Mouse (Mus musculus) heart, adult 2 months (tissue): ENCODE measurements around the gene Qprt. TPM values are rescaled to one million over a fixed set of nuclear protein-coding genes. Genes with fewer than 3 reads are reported as not detected.

Experiments used
- DNase-seq, 2 experiments: peaks; one replicate each; pipeline ENCODE4 v3.0.0; 2021
- H3K27ac ChIP-seq: fragments of 200-600 bp; 2 replicates; pipeline ENCODE4 v1.8.1; 2022
- H3K27me3 ChIP-seq: fragments of 200-500 bp; 2 replicates; pipeline ENCODE4 v1.6.1; 2012; ENCODE audit warnings: mild to moderate bottlenecking, low read length, inconsistent platforms, mixed read lengths; ENCODE audit not compliant: control insufficient read depth, insufficient read depth
- H3K36me3 ChIP-seq: fragments of 200-500 bp; 2 replicates; pipeline ENCODE4 v1.6.1; 2012; ENCODE audit warnings: low read length, inconsistent platforms; ENCODE audit not compliant: control insufficient read depth, insufficient read depth
- H3K4me1 ChIP-seq: fragments of 200-500 bp; 2 replicates; pipeline ENCODE4 v1.6.1; 2011; ENCODE audit warnings: low read length; ENCODE audit not compliant: control insufficient read depth, insufficient read depth
- H3K4me3 ChIP-seq: fragments of 200-600 bp; 2 replicates; pipeline ENCODE4 v1.8.1; 2022
- H3K79me2 ChIP-seq: fragments of 200-500 bp; replicated peaks from 2 replicates; pipeline ENCODE4 v1.6.1; 2012; ENCODE audit warnings: mild to moderate bottlenecking, inconsistent platforms, low read length, moderate library complexity, mixed read lengths; ENCODE audit not compliant: control insufficient read depth, insufficient read depth
- H3K9ac ChIP-seq: fragments of 200-500 bp; 2 replicates; pipeline ENCODE4 v1.6.1; 2012; ENCODE audit warnings: low read depth, mild to moderate bottlenecking, control low read depth, inconsistent platforms, low read length, mixed read lengths
- CTCF ChIP-seq: fragments of 200-600 bp; IDR thresholded peaks from 2 replicates; pipeline ENCODE4 v1.8.1; 2022; ENCODE audit warnings: antibody characterized with exemption, mild to moderate bottlenecking, moderate library complexity
- EP300 ChIP-seq: fragments of 200-500 bp; IDR thresholded peaks from 2 replicates; pipeline ENCODE4 v1.6.1; 2011; ENCODE audit warnings: low read depth, low read length, control low read depth; ENCODE audit not compliant: insufficient read depth
- POLR2A ChIP-seq: fragments of 200-500 bp; IDR thresholded peaks from 2 replicates; pipeline ENCODE4 v1.6.1; 2011; ENCODE audit warnings: mild to moderate bottlenecking, low read depth, low read length, control low read depth; ENCODE audit not compliant: insufficient read depth
- WGBS: fragments of 180-500 bp; shearing (Covaris S2); methylation state at CpG from one replicate; pipeline ENCODE4 v1.1.7; 2018; 5-methylcytosine and 5-hydroxymethylcytosine counted together
- intact Hi-C: fragments of 180-260 bp; cut with DNase I; formaldehyde crosslinking; loops from one replicate; pipeline ENCODE4 v1.15.1; 2025
- polyA plus RNA-seq: library from polyadenylated mRNA; depleted of rRNA; stranded (reverse); fragments of >200 nt; gene quantifications from 2 replicates; pipeline ENCODE4 v1.2.3, GENCODE M21; 2012; rRNA removed
- total RNA-seq, 2 experiments: library from RNA; stranded (reverse); gene quantifications; 2 replicates each; pipeline ENCODE4 v1.2.3; 2021

Qprt gene
- total and polyA plus RNA-seq, 3 experiments, result 0.25 TPM; not detected in 2

GRCm38 (mm10) chr7:127066317-127066716, 55.7 kb downstream of the Qprt start:
- H3K79me2 ChIP-seq, result no peaks in the 10 kb centered on the region
- TF ChIP-seq POLR2A (no peak), CTCF (no peak), EP300 (no peak)
- intact Hi-C loops, result no loop called here
- H3K9ac ChIP-seq, result no peak overlapping the region
- WGBS, result 49% methylated on average over 4 of the region's 4 CpGs
- H3K4me1 ChIP-seq, result no peaks in the 10 kb centered on the region
- H3K4me3 ChIP-seq, result no peak overlapping the region
- H3K27me3 ChIP-seq, result no peaks in the 10 kb centered on the region
- no peak for DNase-seq
- no peaks in the 10 kb centered on the region for H3K36me3 ChIP-seq
- H3K27ac ChIP-seq, result no peak overlapping the region

- H3K79me2 ChIP-seq, result no peaks in the 10 kb centered on the region
- no peaks in the 10 kb centered on the region for H3K36me3 ChIP-seq
- H3K4me3 ChIP-seq, result no peak overlapping the region
- no peaks in the 10 kb centered on the region for H3K27me3 ChIP-seq
- WGBS, result 84% methylated on average over 6 of the region's 6 CpGs
- intact Hi-C loops, result no loop called here
- H3K27ac ChIP-seq, result no peak overlapping the region
- no peak for TF ChIP-seq EP300
- no peak for TF ChIP-seq CTCF
- TF ChIP-seq POLR2A, result no peak
- no peaks in the 10 kb centered on the region for H3K4me1 ChIP-seq
- no peak for DNase-seq
- no peak overlapping the region for H3K9ac ChIP-seq
Observed at GRCm38 (mm10) chr7:127065538-127065937, 56.5 kb downstream of the Qprt start.

Other genes starting within 250 kb of the Qprt start
- gene Taok2, start 237.5 kb downstream of the Qprt start, total RNA-seq, result 10 to 100 TPM; 37.4 to 39.8 TPM
- 43.1 and 44.7 TPM in 2 replicates for gene Taok2, start 237.5 kb downstream of the Qprt start, polyA plus RNA-seq
- gene Tmem219, start 199.3 kb downstream of the Qprt start, total RNA-seq, result 10 to 100 TPM in 1 of 2 experiments, 1 to 10 TPM in 1; 8.6 to 12.0 TPM
- 27.1 and 33.6 TPM in 2 replicates for gene Tmem219, start 199.3 kb downstream of the Qprt start, polyA plus RNA-seq
- gene Kctd13, start 193.3 kb downstream of the Qprt start, total RNA-seq, result 1 to 10 TPM; 6.7 TPM
- gene Kctd13, start 193.3 kb downstream of the Qprt start, polyA plus RNA-seq, result 12.7 and 13.7 TPM in 2 replicates
- not detected for gene Asphd1, start 172.6 kb downstream of the Qprt start, total RNA-seq
- gene Asphd1, start 172.6 kb downstream of the Qprt start, polyA plus RNA-seq, result 0.08 and 0.29 TPM in 2 replicates
- 1 to 10 TPM; 5.6 to 6.1 TPM for gene Sez6l2, start 171.7 kb downstream of the Qprt start, total RNA-seq
- gene Sez6l2, start 171.7 kb downstream of the Qprt start, polyA plus RNA-seq, result 5.0 and 5.4 TPM in 2 replicates
- gene Cdipt, start 146.3 kb downstream of the Qprt start, total RNA-seq, result 10 to 100 TPM; 44.4 to 45.9 TPM
- 133 and 170 TPM in 2 replicates for gene Cdipt, start 146.3 kb downstream of the Qprt start, polyA plus RNA-seq
- gene Cdiptos, start 146.1 kb downstream of the Qprt start, total RNA-seq, result under 1 TPM in 1 of 2 experiments, not detected in 1; 0.39 TPM
- gene Cdiptos, start 146.1 kb downstream of the Qprt start, polyA plus RNA-seq, result 2.0 and 2.5 TPM in 2 replicates
- gene Mvp, start 107.6 kb downstream of the Qprt start, total RNA-seq, result 10 to 100 TPM; 50.4 to 59.1 TPM
- gene Mvp, start 107.6 kb downstream of the Qprt start, polyA plus RNA-seq, result 48.8 and 50.7 TPM in 2 replicates
- not detected for gene Pagr1b, start 105.7 kb downstream of the Qprt start, total RNA-seq
- not detected in 2 replicates for gene Pagr1b, start 105.7 kb downstream of the Qprt start, polyA plus RNA-seq
- gene Pagr1a, start 104.9 kb downstream of the Qprt start, total RNA-seq, result 10 to 100 TPM; 12.8 to 21.4 TPM
- 3.6 and 4.3 TPM in 2 replicates for gene Pagr1a, start 104.9 kb downstream of the Qprt start, polyA plus RNA-seq
- 10 to 100 TPM; 15.9 to 25.8 TPM for gene Gm42742, start 101.1 kb downstream of the Qprt start, total RNA-seq
- gene Gm42742, start 101.1 kb downstream of the Qprt start, polyA plus RNA-seq, result 21.7 and 24.3 TPM in 2 replicates
- under 1 TPM; 0.63 to 0.77 TPM for gene Prrt2, start 101.0 kb downstream of the Qprt start, total RNA-seq
- 5.7 and 8.0 TPM in 2 replicates for gene Prrt2, start 101.0 kb downstream of the Qprt start, polyA plus RNA-seq
- 10 to 100 TPM; 56.5 to 59.8 TPM for gene Maz, start 95.2 kb downstream of the Qprt start, total RNA-seq
- 53.7 and 57.1 TPM in 2 replicates for gene Maz, start 95.2 kb downstream of the Qprt start, polyA plus RNA-seq
- under 1 TPM; 0.65 to 0.84 TPM for gene Kif22, start 79.8 kb downstream of the Qprt start, total RNA-seq
- gene Kif22, start 79.8 kb downstream of the Qprt start, polyA plus RNA-seq, result 0.39 and 0.59 TPM in 2 replicates
- gene Zg16, start 34.9 kb downstream of the Qprt start, total RNA-seq, result not detected
- gene Zg16, start 34.9 kb downstream of the Qprt start, polyA plus RNA-seq, result not detected in 2 replicates
- gene AI467606, start 30.9 kb downstream of the Qprt start, total RNA-seq, result 1 to 10 TPM; 1.5 to 2.1 TPM
- gene AI467606, start 30.9 kb downstream of the Qprt start, polyA plus RNA-seq, result 2.7 and 4.7 TPM in 2 replicates
- gene Spn, start 15.6 kb upstream of the Qprt start, total RNA-seq, result under 1 TPM; 0.78 to 0.80 TPM
- 1.1 and 2.9 TPM in 2 replicates for gene Spn, start 15.6 kb upstream of the Qprt start, polyA plus RNA-seq
- gene Cd2bp2, start 73.8 kb upstream of the Qprt start, total RNA-seq, result 10 to 100 TPM; 33.4 to 35.2 TPM
- 18.2 and 26.9 TPM in 2 replicates for gene Cd2bp2, start 73.8 kb upstream of the Qprt start, polyA plus RNA-seq
- 10 to 100 TPM; 20.5 to 22.0 TPM for gene Tbc1d10b, start 86.2 kb upstream of the Qprt start, total RNA-seq
- gene Tbc1d10b, start 86.2 kb upstream of the Qprt start, polyA plus RNA-seq, result 13.6 and 17.4 TPM in 2 replicates
- gene Mylpf, start 86.7 kb upstream of the Qprt start, total RNA-seq, result 1 to 10 TPM; 3.5 TPM
- gene Mylpf, start 86.7 kb upstream of the Qprt start, polyA plus RNA-seq, result 0.74 and 1.1 TPM in 2 replicates
- gene Zfp553, start 110.8 kb upstream of the Qprt start, total RNA-seq, result 1 to 10 TPM; 6.0 to 6.3 TPM
- gene Zfp553, start 110.8 kb upstream of the Qprt start, polyA plus RNA-seq, result 5.0 and 6.5 TPM in 2 replicates
- gene Sept1, start 110.9 kb upstream of the Qprt start, total RNA-seq, result 1 to 10 TPM; 2.5 to 4.7 TPM
- 6.2 and 13.0 TPM in 2 replicates for gene Sept1, start 110.9 kb upstream of the Qprt start, polyA plus RNA-seq
- gene Zfp771, start 122.0 kb upstream of the Qprt start, total RNA-seq, result 10 to 100 TPM; 14.7 to 21.0 TPM
- gene Zfp771, start 122.0 kb upstream of the Qprt start, polyA plus RNA-seq, result 16.9 and 30.0 TPM in 2 replicates
- gene Dctpp1, start 138.5 kb upstream of the Qprt start, total RNA-seq, result 10 to 100 TPM; 38.7 to 44.6 TPM
- 42.0 and 46.6 TPM in 2 replicates for gene Dctpp1, start 138.5 kb upstream of the Qprt start, polyA plus RNA-seq
- gene Sephs2, start 151.8 kb upstream of the Qprt start, total RNA-seq, result 10 to 100 TPM; 27.2 to 32.9 TPM
- 14.8 and 22.5 TPM in 2 replicates for gene Sephs2, start 151.8 kb upstream of the Qprt start, polyA plus RNA-seq
- 1 to 10 TPM; 1.7 to 2.3 TPM for gene Itgal, start 174.0 kb upstream of the Qprt start, total RNA-seq
- 3.0 and 5.0 TPM in 2 replicates for gene Itgal, start 174.0 kb upstream of the Qprt start, polyA plus RNA-seq
- gene Zfp768, start 223.4 kb upstream of the Qprt start, total RNA-seq, result 10 to 100 TPM; 36.5 to 37.2 TPM
- 30.8 and 31.6 TPM in 2 replicates for gene Zfp768, start 223.4 kb upstream of the Qprt start, polyA plus RNA-seq